Mouse (Mus musculus): ENCODE measurements around the gene Slc30a7. TPM values are rescaled to one million over a fixed set of nuclear protein-coding genes. Genes with fewer than 3 reads are reported as not detected.

The Slc30a7 gene
- polyA plus RNA-seq, 1 experiment = 13.1 TPM

DNA sequence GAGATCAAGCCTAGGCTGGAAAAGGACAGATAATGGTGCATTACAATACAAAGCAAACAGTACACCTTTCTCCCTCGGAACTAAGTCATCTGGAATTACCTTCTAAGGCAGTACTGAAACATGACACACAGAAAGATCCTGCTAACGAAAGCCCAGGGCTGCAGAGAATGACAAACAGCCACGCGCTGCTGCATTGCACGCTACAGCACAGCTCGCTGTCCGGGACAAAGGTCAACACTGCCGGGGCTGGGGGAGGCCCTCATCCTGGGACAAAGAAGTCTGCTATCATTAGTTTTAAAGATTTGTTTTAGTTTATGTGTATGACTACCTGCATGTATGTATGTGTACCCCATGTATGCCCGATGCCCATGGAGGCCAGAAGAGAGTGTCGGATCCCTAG lies 14.2 kb downstream of the Slc30a7 start:
- H3K27ac ChIP-seq (ENCODE audit: insufficient read depth, low read length) = no peak overlapping the region
- H3K4me3 ChIP-seq (ENCODE audit: insufficient read depth, low read length) = no peak overlapping the region
- H3K4me1 ChIP-seq (ENCODE audit: control insufficient read depth, insufficient read depth, low read length) = no peaks in the 10 kb centered on the region
- TF ChIP-seq CTCF (IDR thresholded peaks at IDR 0.05; ENCODE audit: extremely low read depth, insufficient read depth, low read length) (no peak), POLR2A (IDR thresholded peaks at IDR 0.05; ENCODE audit: extremely low read depth, insufficient read depth, low read length) (no peak)

DNA sequence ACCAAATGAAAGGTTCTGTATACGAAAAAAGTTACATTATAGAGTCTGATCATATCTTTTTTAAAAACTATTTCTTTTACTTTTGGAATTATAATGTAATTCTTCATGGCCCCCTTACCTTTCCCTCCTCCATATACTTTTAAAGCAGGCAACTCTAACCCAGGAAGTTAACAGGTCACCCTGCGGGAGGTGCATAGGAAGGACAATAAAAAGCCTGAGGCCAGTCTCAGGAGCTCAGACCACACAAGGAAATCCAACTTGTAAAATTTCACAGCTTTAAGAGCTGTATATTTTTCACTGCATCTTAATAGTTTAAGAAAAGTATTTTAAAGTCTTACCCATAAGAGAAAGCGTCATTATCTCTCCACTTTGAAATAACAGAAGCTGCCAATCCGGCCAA lies 14.6 kb downstream of the Slc30a7 start:
- no peak overlapping the region for H3K27ac ChIP-seq (ENCODE audit: insufficient read depth, low read length)
- TF ChIP-seq POLR2A (IDR thresholded peaks at IDR 0.05; ENCODE audit: extremely low read depth, insufficient read depth, low read length) (no peak), CTCF (IDR thresholded peaks at IDR 0.05; ENCODE audit: extremely low read depth, insufficient read depth, low read length) (no peak)
- no peak overlapping the region for H3K4me3 ChIP-seq (ENCODE audit: insufficient read depth, low read length)
- H3K4me1 ChIP-seq (ENCODE audit: control insufficient read depth, insufficient read depth, low read length) = no peaks in the 10 kb centered on the region

DNA sequence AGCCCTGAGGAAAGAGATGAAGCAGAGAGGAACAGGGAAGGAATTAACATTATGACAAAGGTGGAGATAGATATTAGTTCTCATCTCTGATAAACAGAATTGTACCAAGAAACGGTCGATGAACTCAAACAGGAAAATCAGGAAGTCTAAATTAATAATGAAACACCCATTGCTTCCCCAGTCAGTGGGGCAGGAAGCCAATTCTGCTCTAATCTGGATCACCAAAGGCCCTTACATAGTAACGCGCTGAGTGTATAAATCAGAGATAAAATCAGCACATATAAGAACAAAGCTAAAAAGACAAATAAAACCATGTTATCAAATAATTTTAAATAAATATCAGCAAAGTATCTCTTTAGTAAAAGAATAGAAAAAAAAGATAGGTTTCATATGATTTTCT lies 15.1 kb downstream of the Slc30a7 start:
- TF ChIP-seq CTCF (IDR thresholded peaks at IDR 0.05; ENCODE audit: extremely low read depth, insufficient read depth, low read length) (no peak), POLR2A (IDR thresholded peaks at IDR 0.05; ENCODE audit: extremely low read depth, insufficient read depth, low read length) (no peak)
- Histone ChIP-seq H3K4me1 (ENCODE audit: control insufficient read depth, insufficient read depth, low read length) (no peaks in the 10 kb centered on the region), H3K4me3 (ENCODE audit: insufficient read depth, low read length) (no peak overlapping the region)

DNA sequence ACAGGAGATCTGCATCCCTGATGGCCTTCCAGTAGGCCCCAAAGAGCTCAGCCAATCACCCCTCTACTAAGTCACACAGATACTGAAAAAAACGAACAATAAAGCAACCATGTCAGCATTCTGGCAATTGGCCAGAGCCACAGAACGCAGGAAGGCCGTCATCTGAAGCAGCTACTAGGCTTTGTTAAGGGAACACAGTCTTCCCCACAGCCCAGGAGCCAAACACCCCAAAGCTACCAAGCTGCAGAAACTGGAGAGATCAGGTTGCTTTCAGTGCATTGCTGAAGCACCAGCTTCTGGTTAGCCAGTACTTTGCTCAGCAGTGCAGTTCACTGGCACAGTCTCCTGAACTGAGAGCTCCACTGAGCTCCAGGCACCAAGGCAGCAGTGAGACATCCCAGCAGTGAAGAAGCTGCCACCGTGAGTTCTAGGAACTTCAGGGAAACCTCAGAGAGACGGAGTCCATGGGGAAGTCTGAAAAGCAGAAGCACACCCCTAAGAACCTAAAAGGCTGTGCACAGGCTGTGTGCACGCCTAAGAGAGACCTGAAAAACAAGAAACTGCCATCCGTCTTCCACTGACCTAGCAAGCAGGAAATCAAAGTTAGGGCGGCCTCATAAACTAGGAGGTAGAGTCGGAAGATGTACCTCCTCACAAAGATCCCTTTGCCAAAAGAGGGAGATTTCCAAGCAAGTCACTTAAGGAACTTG lies 21.9 kb downstream of the Slc30a7 start:
- TF ChIP-seq POLR2A (IDR thresholded peaks at IDR 0.05; ENCODE audit: extremely low read depth, insufficient read depth, low read length) = no peak
- no peak for TF ChIP-seq CTCF (IDR thresholded peaks at IDR 0.05; ENCODE audit: extremely low read depth, insufficient read depth, low read length)
- H3K4me3 ChIP-seq (ENCODE audit: insufficient read depth, low read length) = no peak overlapping the region
- H3K4me1 ChIP-seq (ENCODE audit: control insufficient read depth, insufficient read depth, low read length) = peaks cover 2% of the 10 kb centered on the region; the same call in 1 of the 2 replicates
- H3K27ac ChIP-seq (ENCODE audit: insufficient read depth, low read length) = no peak overlapping the region

More for the DNA sequence above, 15.1 kb downstream of the Slc30a7 start:
- H3K27ac ChIP-seq (ENCODE audit: insufficient read depth, low read length) = no peak overlapping the region

DNA sequence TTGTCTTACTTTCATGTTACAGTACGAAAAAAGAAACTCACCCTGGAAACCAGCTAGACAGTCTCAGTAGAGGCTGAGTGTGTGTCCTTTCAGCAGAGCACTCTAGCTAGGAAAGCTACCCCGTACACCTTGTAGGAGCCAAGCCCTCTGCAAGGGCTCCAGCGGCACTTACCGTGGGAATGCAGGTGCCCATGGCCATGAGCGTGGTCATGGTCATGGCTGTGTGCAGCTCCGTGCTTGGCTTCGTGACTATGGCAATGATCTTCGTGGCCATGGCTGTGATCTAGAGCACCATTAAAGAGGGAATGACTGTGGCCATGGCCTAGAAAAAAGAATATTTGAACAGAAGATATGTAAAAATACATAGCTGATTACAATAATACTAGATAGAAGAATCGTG lies 22.6 kb downstream of the Slc30a7 start:
- Histone ChIP-seq H3K27ac (ENCODE audit: insufficient read depth, low read length) (no peak overlapping the region), H3K4me1 (ENCODE audit: control insufficient read depth, insufficient read depth, low read length) (peaks cover 2% of the 10 kb centered on the region; the same call in 1 of the 2 replicates), H3K4me3 (ENCODE audit: insufficient read depth, low read length) (no peak overlapping the region)
- no peak for TF ChIP-seq CTCF (IDR thresholded peaks at IDR 0.05; ENCODE audit: extremely low read depth, insufficient read depth, low read length)
- no peak for TF ChIP-seq POLR2A (IDR thresholded peaks at IDR 0.05; ENCODE audit: extremely low read depth, insufficient read depth, low read length)

DNA sequence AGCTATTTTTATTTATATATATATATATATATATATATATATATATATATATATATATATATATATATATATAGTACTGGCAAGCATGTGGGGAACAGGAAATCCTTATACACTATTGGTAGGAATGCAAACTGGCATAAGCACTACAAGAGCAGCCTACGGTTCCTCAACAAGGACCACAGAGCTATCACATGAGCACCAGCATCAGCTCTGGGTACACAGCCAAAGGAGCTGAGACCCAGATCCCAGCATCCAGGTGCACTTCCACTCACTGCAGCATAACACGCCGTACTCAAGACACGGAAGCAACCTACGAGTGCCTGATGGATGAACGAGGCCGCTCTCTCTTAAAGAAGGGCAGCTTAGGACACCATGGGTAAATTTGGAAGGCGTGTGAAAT lies 24.0 kb downstream of the Slc30a7 start:
- H3K4me1 ChIP-seq (ENCODE audit: control insufficient read depth, insufficient read depth, low read length) = peaks cover 2% of the 10 kb centered on the region; the same call in 1 of the 2 replicates
- no peak overlapping the region for H3K27ac ChIP-seq (ENCODE audit: insufficient read depth, low read length)
- TF ChIP-seq POLR2A (IDR thresholded peaks at IDR 0.05; ENCODE audit: extremely low read depth, insufficient read depth, low read length) (no peak), CTCF (IDR thresholded peaks at IDR 0.05; ENCODE audit: extremely low read depth, insufficient read depth, low read length) (no peak)
- H3K4me3 ChIP-seq (ENCODE audit: insufficient read depth, low read length) = no peak overlapping the region

DNA sequence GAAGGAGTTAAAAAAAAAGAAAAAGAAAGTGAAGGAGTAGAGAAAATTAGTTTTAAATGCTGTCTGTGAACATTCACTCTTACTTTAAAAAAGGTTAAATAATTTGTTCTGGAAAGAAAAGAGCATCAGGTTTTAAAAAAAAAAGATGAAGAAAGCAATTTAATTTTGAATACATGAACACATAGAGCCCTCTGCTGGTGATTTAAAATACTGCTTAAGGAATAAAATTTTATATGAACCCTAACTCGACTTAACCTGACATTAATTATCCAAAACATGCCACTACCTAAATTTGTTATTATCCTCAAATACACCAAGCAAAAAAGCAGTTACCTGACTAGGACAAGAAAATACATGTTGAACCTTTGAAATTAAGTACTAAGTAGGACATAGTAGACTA lies 28.2 kb downstream of the Slc30a7 start:
- no peak overlapping the region for H3K27ac ChIP-seq (ENCODE audit: insufficient read depth, low read length)
- peaks cover 2% of the 10 kb centered on the region; the same call in 1 of the 2 replicates for H3K4me1 ChIP-seq (ENCODE audit: control insufficient read depth, insufficient read depth, low read length)
- no peak overlapping the region for H3K4me3 ChIP-seq (ENCODE audit: insufficient read depth, low read length)
- no peak for TF ChIP-seq CTCF (IDR thresholded peaks at IDR 0.05; ENCODE audit: extremely low read depth, insufficient read depth, low read length)
- TF ChIP-seq POLR2A (IDR thresholded peaks at IDR 0.05; ENCODE audit: extremely low read depth, insufficient read depth, low read length) = no peak

DNA sequence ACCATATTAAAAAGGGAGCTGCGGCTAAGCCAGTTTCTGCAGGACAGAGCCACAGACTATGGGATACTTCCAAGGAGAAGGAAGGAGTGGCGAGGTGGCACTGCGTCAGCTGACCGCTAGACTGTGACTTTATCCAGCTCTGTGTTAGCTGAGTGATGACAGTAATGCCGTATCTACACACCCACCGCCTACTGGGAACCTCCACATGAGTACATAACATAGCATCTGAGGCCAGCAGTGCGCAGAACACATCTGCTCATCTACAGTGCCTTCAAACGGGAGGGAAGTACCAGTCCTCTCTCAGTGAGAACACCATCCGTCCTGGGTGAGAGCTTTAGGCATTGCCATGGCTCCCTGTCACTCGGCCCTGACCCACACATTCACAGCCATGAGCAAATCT lies 32.2 kb downstream of the Slc30a7 start:
- no peak overlapping the region for H3K27ac ChIP-seq (ENCODE audit: insufficient read depth, low read length)
- no peak overlapping the region for H3K4me3 ChIP-seq (ENCODE audit: insufficient read depth, low read length)
- TF ChIP-seq POLR2A (IDR thresholded peaks at IDR 0.05; ENCODE audit: extremely low read depth, insufficient read depth, low read length) = no peak
- TF ChIP-seq CTCF (IDR thresholded peaks at IDR 0.05; ENCODE audit: extremely low read depth, insufficient read depth, low read length) = no peak
- H3K4me1 ChIP-seq (ENCODE audit: control insufficient read depth, insufficient read depth, low read length) = no peaks in the 10 kb centered on the region

DNA sequence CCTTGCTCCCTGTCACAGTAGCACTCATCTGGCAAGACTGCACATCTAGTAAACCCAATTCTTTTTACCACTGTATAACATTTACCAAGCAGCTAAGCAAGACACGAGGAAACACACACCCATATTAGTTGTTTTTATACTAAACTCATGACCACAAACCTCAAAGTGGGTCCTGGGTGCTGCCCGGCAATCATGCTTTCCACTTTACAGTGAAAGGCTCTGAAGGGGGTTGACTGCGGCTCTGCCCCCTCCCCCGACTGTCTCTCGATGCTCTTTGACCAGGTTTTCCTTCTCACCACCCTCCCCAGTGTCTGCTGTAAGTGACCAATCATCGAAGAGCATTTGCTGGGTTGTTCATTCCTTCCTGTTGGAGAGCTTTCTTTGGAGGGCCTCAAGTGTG lies 33.0 kb downstream of the Slc30a7 start:
- no peak overlapping the region for H3K27ac ChIP-seq (ENCODE audit: insufficient read depth, low read length)
- no peaks in the 10 kb centered on the region for H3K4me1 ChIP-seq (ENCODE audit: control insufficient read depth, insufficient read depth, low read length)
- H3K4me3 ChIP-seq (ENCODE audit: insufficient read depth, low read length) = no peak overlapping the region
- TF ChIP-seq CTCF (IDR thresholded peaks at IDR 0.05; ENCODE audit: extremely low read depth, insufficient read depth, low read length) = no peak

DNA sequence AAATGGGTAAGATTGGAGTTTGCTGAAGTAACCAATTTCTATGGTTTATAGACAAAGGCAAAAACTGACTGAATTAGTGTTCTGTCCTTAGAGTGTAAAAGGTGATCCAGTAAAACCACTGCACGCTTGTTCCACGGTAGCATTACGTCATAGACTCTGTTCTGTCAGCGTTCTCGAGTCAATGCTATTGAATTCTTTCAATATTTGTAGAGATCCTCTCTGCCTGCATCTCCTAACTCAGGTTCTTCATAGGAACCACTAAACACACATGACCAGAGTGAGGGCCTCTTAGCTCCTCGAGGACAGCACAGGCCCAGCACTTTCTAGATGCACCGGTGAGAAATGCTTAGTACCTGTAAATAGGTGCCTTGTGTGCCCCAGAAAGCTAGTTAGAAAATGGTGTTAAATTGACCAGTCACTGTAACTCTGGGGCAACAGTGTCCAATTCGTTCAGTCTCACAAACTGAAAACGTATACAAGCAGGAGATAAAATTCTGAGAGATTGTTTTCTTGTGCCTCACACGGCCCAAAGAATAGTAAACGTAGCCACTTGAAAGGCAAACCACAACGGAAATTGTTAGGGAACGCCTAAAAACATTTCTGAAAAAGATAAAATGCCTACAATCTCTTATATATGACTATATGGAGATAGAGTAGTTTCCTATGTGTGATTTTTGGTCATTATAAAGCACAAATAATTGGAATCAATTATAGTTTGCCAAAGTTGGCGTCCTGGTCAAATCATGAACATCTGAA lies 35.1 kb downstream of the Slc30a7 start:
- TF ChIP-seq CTCF (IDR thresholded peaks at IDR 0.05; ENCODE audit: extremely low read depth, insufficient read depth, low read length) = no peak
- no peak for TF ChIP-seq POLR2A (IDR thresholded peaks at IDR 0.05; ENCODE audit: extremely low read depth, insufficient read depth, low read length)
- Histone ChIP-seq H3K4me1 (ENCODE audit: control insufficient read depth, insufficient read depth, low read length) (no peaks in the 10 kb centered on the region), H3K27ac (ENCODE audit: insufficient read depth, low read length) (no peak overlapping the region), H3K4me3 (ENCODE audit: insufficient read depth, low read length) (no peak overlapping the region)

Data from cortical plate, adult 2 months (tissue).